Mouse (Mus musculus) adrenal gland, adult 8-10 months (tissue): Measurements from ENCODE around the gene Gm49358. TPM values are rescaled to one million over a fixed set of nuclear protein-coding genes. Genes with fewer than 3 reads are reported as not detected.

Source experiments
- DNase-seq: peaks from one replicate; pipeline ENCODE4 v3.0.0; 2022
- total RNA-seq, 4 experiments: library from RNA; stranded (reverse); gene quantifications; 2 replicates each; pipeline ENCODE4 v1.2.4; 2022

The Gm49358 gene
- total RNA-seq, 4 experiments from 2014 or later: 6.1 to 31.4 (median 18.2) TPM

DNA sequence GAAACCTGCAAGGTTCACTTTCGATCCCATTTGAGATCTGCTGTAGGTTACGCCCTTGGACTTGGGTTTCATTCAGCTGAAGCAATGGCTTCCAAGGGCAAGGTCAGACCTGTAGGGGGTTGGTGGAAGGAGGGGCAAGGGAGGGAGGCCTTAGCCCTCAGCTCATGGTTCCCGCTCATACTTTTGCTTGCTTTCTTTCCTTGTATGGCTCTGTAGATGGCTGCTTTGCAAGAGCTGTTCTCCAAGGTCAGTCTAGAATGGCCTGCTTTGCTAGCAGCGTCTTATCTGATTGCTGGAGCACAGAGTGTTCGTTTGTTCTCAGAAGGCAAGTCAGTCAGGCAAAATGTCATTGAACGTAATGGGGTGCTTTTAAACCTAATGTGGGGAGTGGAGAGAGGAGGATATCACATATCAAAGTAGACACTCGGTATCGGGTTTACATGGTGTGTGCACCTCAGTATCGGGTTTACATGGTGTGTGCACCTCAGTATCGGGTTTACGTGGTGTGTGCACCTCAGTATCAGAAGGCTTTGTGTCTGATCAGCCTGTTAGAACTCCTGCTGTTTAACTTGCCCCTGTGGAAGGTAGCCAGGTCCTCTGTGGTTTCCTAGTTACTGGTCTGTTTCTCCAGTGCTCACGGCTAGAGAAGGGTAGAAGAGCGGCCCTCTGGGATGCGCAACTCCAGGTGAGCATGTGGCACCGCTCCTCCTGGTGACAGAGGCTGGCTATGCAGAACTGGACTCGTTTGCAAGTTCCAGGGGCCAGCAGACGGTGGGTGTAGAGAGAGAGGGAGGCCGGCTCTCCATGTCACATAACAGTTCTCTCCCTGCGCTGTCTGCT is 50.7 kb downstream of the Gm49358 start:
- peak; percentile 69 for DNase-seq

DNA sequence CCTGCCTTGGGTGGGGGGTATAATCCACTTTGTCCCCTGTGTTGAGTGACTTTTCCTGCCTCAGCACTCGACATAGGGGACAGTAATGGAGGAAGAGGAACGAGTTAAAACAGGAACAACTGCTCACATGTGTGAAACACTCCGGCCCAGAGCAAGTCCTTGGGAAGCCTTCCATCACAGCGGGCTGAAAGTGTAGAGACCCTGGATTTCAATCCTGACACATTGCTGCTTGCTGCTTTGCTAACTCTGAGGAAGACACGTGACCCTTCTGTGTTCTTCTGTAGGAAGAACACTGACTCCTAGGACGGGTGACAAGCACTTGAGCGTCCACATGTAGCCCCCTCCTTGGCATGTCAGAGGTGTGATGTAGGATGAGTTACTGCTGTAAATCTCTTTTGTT is 51.4 kb downstream of the Gm49358 start:
- no peak for DNase-seq

DNA sequence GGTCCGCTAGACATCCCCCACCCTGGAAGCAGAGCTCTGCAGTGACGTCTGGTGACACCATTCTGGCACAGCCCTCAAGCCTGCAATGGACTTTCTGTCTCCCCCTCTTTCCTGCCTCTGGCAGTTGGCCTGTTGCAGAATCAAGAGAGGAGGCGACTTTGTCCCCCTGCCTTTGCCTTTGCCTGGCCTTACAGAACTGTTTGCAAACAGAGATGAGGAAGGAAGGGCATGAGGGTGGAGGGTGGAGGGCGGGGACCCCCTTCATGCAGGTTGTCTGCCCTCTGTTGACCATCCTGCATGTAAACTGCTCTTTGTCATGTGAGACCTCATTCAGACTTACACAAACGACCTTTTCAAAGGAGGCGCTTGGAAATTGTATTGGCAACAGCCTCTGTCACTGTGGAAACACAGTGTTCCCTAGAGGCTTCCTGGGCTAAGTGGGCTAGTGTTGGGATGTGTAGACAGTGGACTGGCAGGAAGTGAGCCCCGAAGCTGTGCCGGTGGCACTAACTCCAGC is 55.9 kb downstream of the Gm49358 start:
- DNase-seq: no peak

DNA sequence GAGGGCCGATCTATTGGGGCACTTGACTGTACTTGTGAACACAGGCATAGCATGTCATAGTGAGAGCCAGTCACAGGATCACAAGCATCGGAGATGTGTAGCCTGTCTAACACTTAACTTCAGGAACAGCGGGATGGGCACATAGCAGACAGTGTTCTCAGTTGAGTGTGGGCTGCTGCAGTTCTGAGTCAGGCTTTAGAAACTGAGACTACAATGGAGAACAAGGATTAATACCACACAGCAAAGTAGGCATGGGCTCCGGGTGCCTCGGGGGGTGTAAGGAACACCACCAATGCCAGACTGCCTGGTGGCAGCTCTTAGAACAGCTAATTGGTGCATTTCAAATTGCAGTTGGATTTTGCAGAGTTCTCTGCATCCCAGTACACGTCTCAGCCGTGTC is 57.2 kb downstream of the Gm49358 start:
- DNase-seq: no peak

DNA sequence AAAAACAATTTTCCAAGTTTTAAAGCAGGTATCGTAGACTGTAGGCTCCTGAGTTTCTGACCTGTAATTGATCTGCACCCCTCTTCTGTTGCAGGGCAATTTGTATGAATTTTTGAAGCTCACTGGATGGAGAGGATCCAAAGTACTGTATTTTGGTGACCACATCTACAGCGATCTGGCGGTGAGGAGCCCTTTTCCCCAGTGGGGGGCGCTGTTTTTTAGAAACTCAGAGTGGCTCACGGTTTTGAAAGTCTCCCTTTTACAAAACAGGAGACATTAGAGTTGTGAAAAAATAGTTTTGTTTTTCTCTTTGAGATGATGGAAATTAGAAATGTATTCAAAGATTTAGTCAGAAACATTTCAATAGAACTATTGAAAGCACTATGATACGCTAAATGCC is 60.3 kb downstream of the Gm49358 start:
- no peak for DNase-seq

DNA sequence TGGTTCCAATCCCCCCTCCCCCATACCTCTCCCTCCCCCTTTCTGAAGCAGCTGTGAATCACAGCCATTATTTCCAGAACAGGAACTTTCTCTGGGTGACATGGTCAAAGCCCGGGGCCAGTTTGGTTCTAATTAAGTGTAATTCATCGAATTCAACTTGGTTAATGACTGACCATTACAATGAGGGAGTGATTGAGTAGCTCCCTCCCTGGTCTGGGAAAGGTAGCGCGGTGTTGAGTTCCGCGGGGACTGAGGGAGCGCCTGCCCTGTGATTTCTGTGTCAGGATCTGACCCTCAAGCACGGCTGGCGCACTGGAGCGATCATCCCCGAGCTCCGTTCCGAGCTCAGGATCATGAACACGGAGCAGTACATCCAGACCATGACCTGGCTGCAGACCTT is 61.1 kb downstream of the Gm49358 start:
- DNase-seq: no peak

DNA sequence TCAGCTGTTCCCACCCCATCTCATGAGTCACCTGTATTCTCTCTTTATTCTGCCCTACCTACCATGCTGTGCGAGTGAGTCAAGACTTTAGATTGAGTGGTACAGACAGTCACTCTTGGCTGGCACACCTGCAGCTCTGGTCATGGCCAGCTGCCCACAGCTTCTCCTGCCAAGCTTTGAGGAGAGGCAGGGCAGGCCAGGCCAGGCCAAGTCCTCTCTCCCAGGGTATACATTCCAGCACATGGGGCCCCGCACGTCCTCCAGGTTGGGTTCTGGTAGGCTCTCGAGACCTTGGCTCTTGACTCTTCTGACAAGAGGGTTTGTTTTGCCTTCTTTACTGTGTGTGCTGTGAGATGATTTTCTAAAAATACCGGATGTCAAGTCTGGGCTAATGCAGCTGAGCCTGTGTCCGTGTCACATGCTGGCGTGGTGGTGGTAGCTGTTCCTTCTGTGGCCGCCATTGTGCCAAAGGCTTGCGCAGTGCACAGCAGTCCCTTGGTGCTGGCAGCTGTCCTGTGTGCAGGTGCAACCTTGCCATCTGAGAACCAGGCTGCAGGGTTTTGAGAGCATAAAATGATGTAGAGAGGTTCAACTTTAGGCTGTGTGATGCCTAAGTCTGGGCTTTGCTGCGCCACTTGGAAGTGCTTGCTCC is 62.2 kb downstream of the Gm49358 start:
- DNase-seq: no peak

DNA sequence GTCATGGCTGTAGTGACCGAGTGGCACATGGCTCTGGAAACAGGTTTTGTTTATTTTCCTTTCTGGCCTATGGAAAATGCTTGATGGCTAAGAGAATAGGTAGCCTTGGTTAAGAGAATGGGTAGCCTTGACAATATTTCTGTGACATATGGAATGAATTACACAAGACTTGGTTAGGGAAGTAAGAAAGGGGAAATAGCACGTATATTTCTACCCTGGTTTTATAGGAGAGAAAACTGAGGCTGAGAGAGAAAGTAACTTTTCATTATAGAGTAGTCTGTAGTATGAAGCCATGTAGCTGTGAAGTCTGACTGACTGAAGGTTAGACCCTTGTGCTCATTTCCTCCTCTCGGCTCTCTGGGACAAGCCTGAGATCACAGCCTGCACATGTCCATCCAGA is 63.2 kb downstream of the Gm49358 start:
- no peak for DNase-seq

DNA sequence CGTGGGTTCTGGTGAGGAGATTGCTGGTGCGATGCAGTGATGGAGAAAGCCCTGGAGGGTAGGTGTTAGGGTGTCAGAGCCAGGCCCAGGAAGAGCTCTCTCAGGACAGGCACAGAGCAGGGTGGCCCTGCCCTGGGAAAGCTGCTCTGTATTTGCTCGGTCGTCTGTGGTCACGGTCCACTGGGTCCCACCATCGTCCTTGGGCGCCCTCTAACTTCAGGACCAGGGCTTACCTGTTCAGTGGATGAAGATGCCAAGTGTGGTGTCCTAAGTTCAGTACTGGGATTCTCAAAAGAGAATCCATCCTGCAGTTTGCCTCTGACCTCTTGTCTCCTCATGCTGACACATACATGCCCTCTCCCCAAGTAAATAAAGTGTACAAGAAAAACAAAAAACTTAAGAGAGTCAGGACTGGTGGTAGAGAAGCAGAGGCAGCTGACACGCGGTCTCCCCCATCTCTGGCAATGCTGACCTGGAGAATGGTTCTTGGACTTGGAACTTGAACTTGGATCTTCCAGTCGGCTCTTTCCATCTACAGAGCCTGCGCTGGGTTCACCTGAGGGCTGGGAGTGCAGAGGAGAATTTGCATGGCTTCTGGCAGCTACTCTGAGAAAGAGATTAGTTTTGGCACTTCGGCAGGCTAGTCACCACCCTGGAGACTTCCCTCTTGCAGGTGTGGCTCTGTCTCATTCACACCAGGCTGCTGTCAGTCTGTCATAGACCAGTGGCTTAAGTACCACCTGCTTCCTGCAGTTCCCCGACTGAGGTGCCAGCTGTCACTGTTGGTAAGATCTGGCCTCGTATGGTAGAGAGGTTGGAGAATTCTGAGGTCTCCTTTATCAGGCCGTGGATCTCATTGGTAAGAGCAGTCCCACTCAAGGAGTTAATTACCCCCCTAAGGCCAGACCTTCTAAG is 64.7 kb downstream of the Gm49358 start:
- DNase-seq: no peak

DNA sequence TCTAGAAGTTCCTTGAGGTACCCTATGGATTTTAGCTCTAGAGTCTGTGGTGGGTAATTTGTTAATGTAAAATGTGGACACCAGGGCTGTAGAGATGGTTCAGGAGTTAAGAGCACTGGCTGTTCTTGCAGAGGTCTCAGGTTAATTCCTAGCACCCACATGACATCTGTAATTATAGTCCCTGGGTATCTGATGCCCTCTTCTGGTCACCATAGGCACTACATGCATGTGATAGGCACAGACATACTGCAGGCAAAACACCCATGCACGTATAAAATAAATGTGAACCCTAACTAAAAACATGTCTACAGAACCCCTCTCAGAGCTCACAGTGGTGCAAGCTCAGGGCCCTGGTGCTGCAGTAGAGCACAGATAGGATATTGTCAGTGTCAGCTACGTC is 65.7 kb downstream of the Gm49358 start:
- no peak for DNase-seq

DNA sequence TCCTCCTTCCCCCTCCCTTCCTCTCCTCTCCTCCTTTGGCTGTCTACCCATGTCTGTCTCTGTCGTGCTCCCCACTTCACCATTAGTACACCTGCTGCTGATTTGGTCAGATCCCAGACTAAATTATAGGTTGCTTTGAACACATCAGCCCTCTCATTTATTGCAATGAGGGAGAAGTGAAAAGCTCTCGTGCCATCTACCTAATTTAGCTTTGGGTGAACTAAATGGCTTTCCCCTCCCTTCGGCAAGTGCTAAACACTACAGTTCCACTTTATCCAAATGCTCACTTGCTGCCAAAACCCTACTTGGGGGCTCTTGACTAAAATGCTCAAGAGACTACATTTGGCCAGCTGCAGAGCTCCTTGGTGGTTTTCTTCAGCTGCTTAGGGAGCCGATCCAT is 73.0 kb downstream of the Gm49358 start:
- no peak for DNase-seq

DNA sequence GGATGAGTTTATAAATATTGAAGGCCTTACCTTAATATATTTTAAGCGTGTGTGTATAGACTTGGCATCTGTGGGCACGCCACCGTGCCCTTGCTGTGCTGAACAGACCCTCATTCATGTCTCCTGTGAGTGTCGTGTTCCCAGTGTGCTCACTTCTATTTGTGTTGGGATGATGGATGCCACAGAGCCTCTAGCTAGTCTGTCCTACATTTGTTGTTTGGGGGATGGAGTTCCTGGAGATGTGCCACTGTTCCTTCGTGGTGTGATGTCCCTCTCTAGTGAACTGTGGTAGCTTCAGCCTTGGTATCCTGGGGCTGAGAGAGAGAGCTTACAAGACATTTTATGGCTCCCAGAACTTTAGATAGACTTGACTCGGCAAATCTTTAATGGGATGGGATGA is 75.1 kb downstream of the Gm49358 start:
- DNase-seq: no peak

DNA sequence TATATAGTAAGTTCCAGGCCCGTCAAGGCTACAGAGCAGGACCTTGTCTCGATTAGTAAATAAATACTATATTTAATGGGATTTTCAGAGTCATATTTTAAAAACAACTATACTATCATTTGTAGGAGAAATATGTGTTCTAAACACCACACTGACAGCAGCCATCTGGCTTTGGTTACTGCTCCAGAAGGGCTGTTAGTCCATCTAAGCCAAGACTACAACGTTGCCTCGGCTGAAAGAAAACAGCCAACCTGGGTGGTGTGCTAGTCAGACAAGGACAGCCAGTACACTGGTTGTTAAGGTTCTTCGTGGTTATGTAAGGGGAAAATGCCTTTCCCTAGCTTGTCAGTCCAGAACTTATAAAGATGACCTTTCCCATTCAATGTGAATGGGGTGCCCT is 78.9 kb downstream of the Gm49358 start:
- DNase-seq: no peak

DNA sequence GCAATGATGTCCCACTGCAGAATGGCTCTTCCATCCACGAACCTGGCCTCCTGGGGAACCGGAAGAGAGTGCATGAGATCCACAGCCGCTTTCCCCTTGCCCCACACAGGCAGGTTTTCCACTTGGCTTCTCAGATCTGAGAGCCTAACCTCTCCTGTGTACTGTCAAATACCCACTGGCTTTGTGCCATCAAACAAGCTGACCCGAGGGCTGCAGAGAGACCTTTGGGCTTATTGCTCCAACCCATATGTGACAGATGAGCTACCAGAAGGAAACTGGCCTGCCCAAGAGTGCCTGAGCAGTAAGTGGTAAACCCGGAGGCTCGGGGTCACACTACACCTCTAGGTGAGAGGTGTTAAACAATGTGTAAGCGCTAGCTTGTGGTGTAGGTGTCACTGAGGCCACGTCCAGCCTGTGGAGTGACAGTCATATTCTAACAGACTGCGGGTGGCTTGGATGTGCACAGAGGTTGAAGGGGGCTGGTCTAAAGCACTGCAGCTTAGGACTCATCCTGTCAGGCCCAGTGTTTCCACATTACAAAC is 83.2 kb downstream of the Gm49358 start:
- DNase-seq: no peak

DNA sequence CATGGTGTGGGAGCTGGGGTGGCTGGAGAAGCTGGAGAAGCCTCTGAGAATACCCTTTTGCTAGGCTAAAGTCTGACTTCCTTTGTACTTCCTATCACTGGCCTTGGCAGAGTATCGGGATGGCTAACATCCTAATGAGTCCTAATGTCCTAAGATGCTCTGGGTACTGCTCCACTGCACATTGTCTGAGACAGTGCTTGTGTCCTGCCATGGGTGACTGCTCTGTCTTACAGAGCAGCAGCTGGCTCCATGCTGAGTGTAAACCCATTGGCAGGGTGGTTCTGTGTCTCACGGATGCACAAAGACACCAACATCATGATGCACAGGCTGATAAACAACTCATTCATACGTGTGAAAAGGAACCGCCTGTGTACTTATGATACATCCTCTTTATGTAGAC is 85.3 kb downstream of the Gm49358 start:
- DNase-seq: no peak

DNA sequence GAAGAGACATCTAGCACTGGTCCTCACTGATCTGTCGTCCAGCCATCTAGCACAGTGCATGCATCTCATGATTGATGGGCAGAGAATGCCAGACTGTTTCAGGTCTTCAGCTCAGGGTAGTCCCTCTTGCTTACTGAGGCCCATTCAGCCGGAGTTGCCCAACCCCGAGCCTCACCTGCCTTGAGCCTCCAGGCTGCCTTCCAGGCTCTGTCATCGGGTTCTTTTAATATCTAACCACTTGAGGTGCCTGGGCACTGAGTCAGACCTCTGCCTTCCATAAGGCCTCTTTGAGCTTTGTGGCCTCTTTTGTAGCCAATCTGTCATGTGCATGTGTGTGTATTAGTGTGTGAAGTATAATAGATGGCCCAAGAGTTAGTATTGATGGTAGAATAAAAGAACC is 85.7 kb downstream of the Gm49358 start:
- no peak for DNase-seq

DNA sequence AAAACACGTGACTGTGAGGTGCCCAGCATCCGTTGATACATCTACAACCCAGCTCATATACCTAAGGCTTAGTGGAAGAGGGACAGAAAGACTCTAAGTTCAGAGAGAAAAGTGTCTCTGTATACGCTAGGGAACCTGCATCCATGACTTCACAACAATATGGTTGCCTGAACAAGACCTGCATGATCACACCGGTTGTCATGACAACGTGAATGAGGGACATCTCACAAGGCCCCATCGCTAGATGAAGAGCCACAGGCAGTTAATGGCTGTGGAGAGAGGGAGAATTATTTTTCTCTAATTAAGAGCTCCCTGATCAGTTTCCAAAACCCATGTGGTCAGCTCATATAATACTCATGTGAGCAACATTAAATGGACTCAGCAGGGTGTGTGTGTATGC is 88.4 kb downstream of the Gm49358 start:
- DNase-seq: no peak

DNA sequence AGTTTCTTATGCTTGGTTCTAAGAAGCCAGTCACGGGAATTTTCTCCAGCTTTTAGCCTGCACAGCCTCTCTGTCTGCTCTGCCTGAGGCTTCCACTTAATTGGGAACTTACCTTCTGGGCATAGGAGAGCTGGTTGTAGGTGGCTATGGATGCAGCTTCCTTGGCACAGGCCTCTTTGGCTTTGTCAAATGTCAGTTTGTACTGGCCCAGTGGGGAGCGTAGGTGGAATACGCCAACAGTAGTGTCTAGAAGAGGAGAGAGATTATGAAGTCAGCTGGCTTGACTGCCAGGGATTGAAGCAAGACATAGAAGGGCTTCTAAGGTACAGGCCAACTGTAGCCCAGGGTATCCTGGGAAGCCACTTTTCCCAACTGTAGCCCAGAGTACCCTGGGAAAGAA is 89.7 kb downstream of the Gm49358 start:
- no peak for DNase-seq

DNA sequence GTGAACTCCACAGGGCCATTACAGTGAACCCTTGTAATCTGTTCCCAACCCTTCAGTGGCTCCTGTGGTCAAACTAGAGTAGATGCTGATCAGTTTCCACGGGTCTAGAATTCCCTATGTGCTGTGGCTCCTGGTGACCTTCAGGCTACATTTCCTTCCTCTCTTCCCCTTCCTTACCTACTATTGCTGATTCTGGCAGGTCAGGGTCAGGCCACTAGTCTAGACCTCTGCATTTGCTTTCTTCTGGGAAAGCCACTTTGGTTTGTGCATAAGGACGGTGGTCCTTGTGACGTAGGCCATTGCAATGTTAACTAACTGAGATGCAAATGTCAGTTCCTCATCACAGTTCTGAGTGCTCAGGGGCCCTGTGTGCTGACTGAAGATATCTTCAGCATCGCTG is 96.6 kb downstream of the Gm49358 start:
- no peak for DNase-seq

DNA sequence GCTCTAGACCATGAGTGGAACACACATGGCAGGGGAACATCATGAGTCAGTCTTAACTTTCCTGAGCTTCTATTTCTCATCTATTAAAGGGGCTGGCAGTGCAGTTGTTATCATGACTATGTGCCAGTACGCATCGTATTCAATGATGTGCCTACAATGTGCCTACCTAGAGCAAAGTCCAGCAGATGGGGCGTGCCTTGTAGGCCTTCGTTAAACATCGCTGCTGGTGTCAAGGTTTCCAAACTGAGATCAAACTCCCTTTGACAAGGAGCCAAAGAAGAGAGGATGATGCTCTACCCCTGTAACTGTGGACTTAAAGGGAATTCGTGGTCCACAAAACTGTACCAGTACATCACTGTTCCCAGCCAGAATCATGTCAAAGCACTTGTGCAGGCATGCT is 98.7 kb downstream of the Gm49358 start:
- DNase-seq: no peak

DNA sequence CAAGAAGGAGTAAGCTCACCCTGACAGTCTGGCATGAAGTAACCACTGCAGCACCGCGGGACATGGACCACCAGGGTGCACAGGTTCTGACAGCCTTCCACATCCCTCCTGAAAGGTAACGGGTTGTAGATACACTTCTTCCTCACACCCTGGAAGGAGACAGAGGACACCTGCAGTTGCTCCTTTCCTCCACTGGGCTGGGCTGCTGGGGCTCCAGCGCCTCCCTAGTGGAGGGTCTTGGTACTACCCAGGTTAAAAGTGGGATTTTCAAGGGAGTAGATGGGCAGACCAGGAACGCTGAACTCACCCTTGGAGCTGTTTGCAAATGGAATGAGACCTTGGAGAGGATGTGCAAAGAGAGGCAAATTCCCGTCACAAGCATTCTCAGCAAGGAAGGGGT is 99.7 kb downstream of the Gm49358 start:
- no peak for DNase-seq

DNA sequence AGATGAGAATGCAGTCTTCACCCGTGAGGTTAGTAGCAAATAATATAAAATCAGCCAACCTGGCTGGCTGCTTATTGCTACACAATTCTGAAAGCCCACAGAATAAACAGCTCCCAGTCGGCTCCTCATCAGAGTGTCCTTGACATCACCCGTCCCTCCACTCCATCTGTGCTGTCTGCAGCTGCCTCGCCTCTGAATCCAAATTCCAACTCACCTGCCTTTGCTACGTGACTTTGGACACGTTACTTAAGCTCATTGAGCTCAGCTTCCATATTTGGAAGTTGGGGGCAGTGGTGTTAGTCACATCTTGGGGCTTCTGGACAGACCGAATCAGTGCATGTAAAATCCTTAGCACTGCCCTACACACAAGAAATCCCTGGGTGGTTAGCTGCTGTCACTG is 108.3 kb downstream of the Gm49358 start:
- no peak for DNase-seq

DNA sequence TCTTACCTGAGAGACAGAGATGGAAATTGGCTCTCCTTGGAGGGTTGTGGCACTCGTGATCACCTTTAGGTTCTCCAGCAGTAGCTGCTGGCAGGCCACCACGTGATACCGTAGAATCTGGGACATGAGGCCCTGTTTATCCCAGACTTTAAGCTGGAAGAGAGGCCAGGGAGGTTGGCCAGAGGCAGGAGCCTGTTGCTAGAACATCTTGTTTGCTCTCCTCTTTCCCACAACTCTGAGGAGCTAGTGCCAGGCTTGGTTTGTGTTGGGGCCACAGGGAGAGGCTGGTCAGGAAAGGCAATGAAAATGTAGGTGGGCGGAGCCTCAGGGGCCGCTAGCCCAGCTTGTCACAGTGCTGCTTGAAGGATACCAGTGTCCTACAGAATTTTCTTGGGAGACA is 108.8 kb downstream of the Gm49358 start:
- no peak for DNase-seq
